Mouse (Mus musculus) ES-Bruce4 (cell line): Measurements from ENCODE around the gene Lamb3.

ENCODE experiments used
- CTCF ChIP-seq: IDR thresholded peaks from one replicate; pipeline ENCODE4 v1.8.1; 2011; ENCODE audit warnings: low read depth, low read length
- EP300 ChIP-seq: IDR thresholded peaks from 2 replicates; pipeline ENCODE4 v1.6.1; 2011; ENCODE audit warnings: low read depth, low read length; ENCODE audit not compliant: insufficient read depth
- POLR2A ChIP-seq: IDR thresholded peaks from one replicate; pipeline ENCODE4 v1.8.1; 2011; ENCODE audit warnings: low read length; ENCODE audit not compliant: insufficient read depth

GRCm38 (mm10) chr1:193208178-193208577 is 679 bp downstream of the Lamb3 start:
- TF ChIP-seq POLR2A (no peak), CTCF (peak; percentile 96), EP300 (no peak)
